7 mouse cellular contexts compared by ENCODE assay signal in genomic region chr2:17729770-17730647, GRCm38 (mm10). TPM values are rescaled to one million over a fixed set of nuclear protein-coding genes. Genes with fewer than 3 reads are reported as not detected.
DNase-seq lines count a peak whose midpoint lies in the region; ATAC-seq and TF ChIP-seq lines count a peak whose summit lies in the region.

No protein-coding gene starts in this region.

- H3K27me3 ChIP-seq in E14TG2a.4 (ENCODE audit: insufficient read depth, low read length): peaks cover 49% of the 10 kb centered on the region
- H3K27me3 ChIP-seq in midbrain, embryonic 12.5 days: peaks cover 73% of the 10 kb centered on the region

- H3K4me1 ChIP-seq in E14TG2a.4 (replicated peaks; ENCODE audit: low read depth, low read length): peaks cover 28% of the 10 kb centered on the region
- peaks cover 25% of the 10 kb centered on the region for H3K4me1 ChIP-seq in midbrain, embryonic 12.5 days

- H3K4me3 ChIP-seq in E14TG2a.4 (replicated peaks; ENCODE audit: low read length): peak overlapping the region; percentile 84
- peak overlapping the region; percentile 56 for H3K4me3 ChIP-seq in midbrain, embryonic 12.5 days

- H3K27ac ChIP-seq in midbrain, embryonic 12.5 days (replicated peaks): no peak overlapping the region

- H3K9me3 ChIP-seq in E14TG2a.4 (ENCODE audit: low read length): no peaks in the 10 kb centered on the region
- no peaks in the 10 kb centered on the region for H3K9me3 ChIP-seq in midbrain, embryonic 12.5 days

- DNase-seq in Muller cell, postnatal 12 days (ENCODE audit: inconsistent ontology term): peak; percentile 73
- peak; percentile 30 for DNase-seq in embryo, embryonic 11 days
- peak; percentile 14 for DNase-seq in heart, postnatal 4 days
- DNase-seq in left cerebral cortex, postnatal 25 days (ENCODE audit: low spot score in 2 of 2): peak; percentile 54 to 64
- DNase-seq in ovary, postnatal 36 days (ENCODE audit: low spot score): no peak

- H3K9ac ChIP-seq in midbrain, embryonic 12.5 days (replicated peaks): peak overlapping the region; percentile 57; the same call in 1 of the 2 replicates

- intact Hi-C loops in left cerebral cortex, postnatal 25 days (cut with DNase I): loop anchor here (2.0 to 10.0 kb wide), 3 partner anchors 85 to 305 kb away; no protein-coding TSS in a partner anchor

- H3K36me3 ChIP-seq in E14TG2a.4 (ENCODE audit: insufficient read depth, low read length): no peaks in the 10 kb centered on the region
- no peaks in the 10 kb centered on the region for H3K36me3 ChIP-seq in midbrain, embryonic 12.5 days

- peak overlapping the region; percentile 97 for H3K4me2 ChIP-seq in midbrain, embryonic 12.5 days (replicated peaks)

- TF ChIP-seq CTCF in E14TG2a.4 (conservative IDR thresholded peaks at IDR 0.05; ENCODE audit: low read length): no peak

- WGBS in midbrain, embryonic 12.5 days: 4% methylated on average over 24 of the region's 25 CpGs

- peak; percentile 32 for ATAC-seq in midbrain, embryonic 12.5 days (ENCODE audit: low FRiP score, low read depth)

RNA-seq across cellular contexts. Expression of gene Nebl, which starts 1.3 kb away (rescaled TPM):
- total RNA-seq in heart, postnatal 4 days (2021): 100 to 1,000 TPM; 507 to 513 TPM
- total RNA-seq in left cerebral cortex, postnatal 25 days (2021): 10 to 100 TPM; 63.7 to 80.4 TPM
- 4.5 and 5.8 TPM in 2 replicates for polyA plus RNA-seq in midbrain, embryonic 12.5 days (2016; fragmentation: Nextera tagmentation; extraction: Ambion mirVana)

Comparison
In these comparisons a context has a peak if more than half of its experiments do, and no peak if none do; other contexts are left out.
1. RNA of gene Nebl, which starts 1.3 kb away (total RNA-seq): 507 to 513 TPM in heart, postnatal 4 days; 63.7 to 80.4 TPM in left cerebral cortex, postnatal 25 days; every median in the first group is over 4 times any median in the second.